Mouse (Mus musculus) neutrophil, adult 5-6 weeks (primary cell): Measurements from ENCODE around the gene Cyp4f18. TPM values are rescaled to one million over a fixed set of nuclear protein-coding genes. Genes with fewer than 3 reads are reported as not detected.
"Not testable (repeated sequence)": the region's sequence is repeated elsewhere in the genome, so short reads cannot be mapped to it uniquely, and the experiment has no call there.

ENCODE experiments used
- ATAC-seq: fragments of 151-379, 151-347 bp; 2 replicates; pipeline ENCODE4 v1.8.0; 2017; ENCODE audit warnings: mild to moderate bottlenecking, moderate TSS enrichment; ENCODE audit not compliant: insufficient number of reproducible peaks, poor library complexity, low FRiP score, severe bottlenecking; ENCODE audit errors: extremely low read depth
- total RNA-seq: library from RNA; stranded (forward); fragments of 200-1000 nt; gene quantifications from 2 replicates; pipeline ENCODE4 v1.2.3, GENCODE M21; 2017

Cyp4f18 gene
- total RNA-seq, 1 experiment from 2014 or later: 280 TPM

GRCm38 (mm10) chr8:71988110-71988866 lies 21.1 kb downstream of the Cyp4f18 start:
- ATAC-seq: no peak

GRCm38 (mm10) chr8:71984601-71985000 lies 24.8 kb downstream of the Cyp4f18 start:
- no peak for ATAC-seq

- no peak for ATAC-seq
Measured at GRCm38 (mm10) chr8:71981456-71981855, 28.0 kb downstream of the Cyp4f18 start.

GRCm38 (mm10) chr8:71981032-71981431 lies 28.4 kb downstream of the Cyp4f18 start:
- ATAC-seq: 0 out of 2 replicates have a peak, but pooled peaks have one; percentile 19

- no peak for ATAC-seq
Measured at GRCm38 (mm10) chr8:71974211-71974610, 35.2 kb downstream of the Cyp4f18 start.

GRCm38 (mm10) chr8:71971945-71972344 lies 37.5 kb downstream of the Cyp4f18 start:
- no peak for ATAC-seq

GRCm38 (mm10) chr8:71968636-71969035 lies 40.8 kb downstream of the Cyp4f18 start:
- ATAC-seq: no peak

- no peak for ATAC-seq
Measured at GRCm38 (mm10) chr8:71968100-71968499, 41.3 kb downstream of the Cyp4f18 start.

GRCm38 (mm10) chr8:71967261-71967660 lies 42.2 kb downstream of the Cyp4f18 start:
- ATAC-seq: no peak

- ATAC-seq: no peak
Measured at GRCm38 (mm10) chr8:71966411-71966810, 43.0 kb downstream of the Cyp4f18 start.

GRCm38 (mm10) chr8:71965166-71965565 lies 44.3 kb downstream of the Cyp4f18 start:
- no peak for ATAC-seq

GRCm38 (mm10) chr8:71964051-71964450 lies 45.4 kb downstream of the Cyp4f18 start:
- ATAC-seq: no peak

- no peak for ATAC-seq
Measured at GRCm38 (mm10) chr8:71961796-71962195, 47.6 kb downstream of the Cyp4f18 start.

- no peak for ATAC-seq
Measured at GRCm38 (mm10) chr8:71960483-71960882, 48.9 kb downstream of the Cyp4f18 start.

GRCm38 (mm10) chr8:71954666-71955065 lies 54.8 kb downstream of the Cyp4f18 start:
- ATAC-seq: no peak

GRCm38 (mm10) chr8:71952961-71953700 lies 56.3 kb downstream of the Cyp4f18 start:
- not testable (repeated sequence) for ATAC-seq

GRCm38 (mm10) chr8:71952489-71952888 lies 56.9 kb downstream of the Cyp4f18 start:
- no peak for ATAC-seq

GRCm38 (mm10) chr8:71951436-71952161 lies 57.8 kb downstream of the Cyp4f18 start:
- ATAC-seq: no peak

- peak; percentile 99 for ATAC-seq
Measured at GRCm38 (mm10) chr8:71950482-71951221, 58.8 kb downstream of the Cyp4f18 start, which contains the start of gene Zfp961. Zfp961 (plus strand) TSS chr8:71951038.
